In genomic region chr19:6503926-6504655, GRCm38 (mm10) we compare ENCODE assay signal across 10 mouse cellular contexts. TPM values are rescaled to one million over a fixed set of nuclear protein-coding genes. Genes with fewer than 3 reads are reported as not detected.
A peak's percentile ranks its signal among the peaks of the same experiment; 100 is the strongest.
DNase-seq lines count a peak whose midpoint lies in the region; ATAC-seq lines count a peak whose summit lies in the region.
"Had no signal": no experiment of that assay in that cellular context is flagged by ENCODE, and none has a peak within 500 bp of the region (broad histone marks: within the 10 kb centered on the region; RNA-seq: fewer than 3 reads in every experiment).

No protein-coding gene starts in this region.

- no peaks in the 10 kb centered on the region for H3K9me3 ChIP-seq in forebrain, embryonic 16.5 days (ENCODE audit: control insufficient read depth, low read length)
- no peaks in the 10 kb centered on the region for H3K9me3 ChIP-seq in neural tube, embryonic 14.5 days (ENCODE audit: control insufficient read depth, low read length)
- H3K9me3 ChIP-seq: heart, embryonic 13.5 days had no signal

- H3K4me2 ChIP-seq in forebrain, embryonic 16.5 days (ENCODE audit: low read length) = peak overlapping the region; percentile 5; the same call in 1 of the 2 replicates
- peak overlapping the region; percentile 77; the same call in 1 of the 2 replicates for H3K4me2 ChIP-seq in neural tube, embryonic 14.5 days (ENCODE audit: low read depth, low read length)
- H3K4me2 ChIP-seq: heart, embryonic 13.5 days had no signal

- no peak for ATAC-seq in forebrain, embryonic 16.5 days
- ATAC-seq in neural tube, embryonic 14.5 days (ENCODE audit: low read depth) = no peak

- 27% methylated on average over 15 of the region's 16 CpGs for WGBS in forebrain, embryonic 16.5 days
- WGBS in neural tube, embryonic 14.5 days = 21% methylated on average over 14 of the region's 16 CpGs

- DNase-seq in left cerebral cortex, adult 18-20 months (ENCODE audit: low spot score in 2 of 2) = peak; percentile 80 to 85
- DNase-seq in left cerebral cortex, adult 11 months (ENCODE audit: low spot score) = no peak
- peak; percentile 69 for DNase-seq in adrenal gland, postnatal 10 days
- no peak for DNase-seq in gastrocnemius, postnatal 4 days (ENCODE audit: low spot score in 2 of 2)
- DNase-seq in thymus, postnatal 14 days = no peak
- no peak for DNase-seq in layer of hippocampus, postnatal 25 days (ENCODE audit: extremely low spot score in 1 of 2, low spot score in 1 of 2)

- peaks cover 65% of the 10 kb centered on the region for H3K4me1 ChIP-seq in forebrain, embryonic 16.5 days (replicated peaks; ENCODE audit: control insufficient read depth, insufficient read depth, low read length)
- peaks cover 50% of the 10 kb centered on the region for H3K4me1 ChIP-seq in neural tube, embryonic 14.5 days (ENCODE audit: control insufficient read depth, insufficient read depth, low read length)

- peak overlapping the region; percentile 46; the same call in 1 of the 2 replicates for H3K27ac ChIP-seq in forebrain, embryonic 16.5 days (ENCODE audit: low read length)
- peak overlapping the region; percentile 72 for H3K27ac ChIP-seq in neural tube, embryonic 14.5 days (ENCODE audit: low read depth, low read length)
- H3K27ac ChIP-seq: heart, embryonic 13.5 days had no signal

- 0 out of 2 replicates have a peak overlapping the region, but pooled peaks have one; percentile 18 for H3K9ac ChIP-seq in forebrain, embryonic 16.5 days (replicated peaks; ENCODE audit: low read depth, low read length)
- H3K9ac ChIP-seq in neural tube, embryonic 14.5 days (replicated peaks; ENCODE audit: low read depth, low read length) = no peak overlapping the region; the same call in 1 of the 2 replicates
- H3K9ac ChIP-seq: heart, embryonic 13.5 days had no signal

- H3K4me3 ChIP-seq in forebrain, embryonic 16.5 days (replicated peaks; ENCODE audit: low read length) = no peak overlapping the region
- no peak overlapping the region for H3K4me3 ChIP-seq in neural tube, embryonic 14.5 days (ENCODE audit: low read depth, low read length)
- H3K4me3 ChIP-seq: heart, embryonic 13.5 days had no signal

- H3K27me3 ChIP-seq in forebrain, embryonic 16.5 days (replicated peaks; ENCODE audit: control insufficient read depth, insufficient read depth, low read length) = no peaks in the 10 kb centered on the region
- no peaks in the 10 kb centered on the region for H3K27me3 ChIP-seq in neural tube, embryonic 14.5 days (ENCODE audit: control insufficient read depth, insufficient read depth, low read length)

- H3K36me3 ChIP-seq in forebrain, embryonic 16.5 days (ENCODE audit: control insufficient read depth, insufficient read depth) = 0 out of 2 replicates have a peak, but pooled peaks cover 7% of the 10 kb centered on the region
- peaks cover 23% of the 10 kb centered on the region for H3K36me3 ChIP-seq in neural tube, embryonic 14.5 days (ENCODE audit: control insufficient read depth, insufficient read depth, low read length)
- H3K36me3 ChIP-seq: heart, embryonic 13.5 days had no signal

RNA-seq across cellular contexts. Expression of gene Slc22a12, which starts 38.7 kb away (rescaled TPM):
- not detected for total RNA-seq in left cerebral cortex, adult 18-20 months (2021)
- not detected for total RNA-seq in adrenal gland, postnatal 10 days (2021)
- polyA plus RNA-seq in forebrain, embryonic 16.5 days (2015; fragmentation: Nextera tagmentation; extraction: Ambion mirVana) = not detected in 2 replicates
- polyA plus RNA-seq in neural tube, embryonic 14.5 days (2014; fragmentation: Nextera tagmentation; extraction: Ambion mirVana) = 0.11 TPM in 1 of 2 replicates, not detected in the other
- not detected for total RNA-seq in gastrocnemius, postnatal 4 days (2021)
- 1 to 10 TPM in 1 of 2 experiments, under 1 TPM in 1; 0.47 to 1.2 TPM for total RNA-seq in layer of hippocampus, postnatal 25 days (2021)
- polyA plus RNA-seq: heart, embryonic 13.5 days; lung, embryonic 16.5 days had no signal

Comparison
In these comparisons a context has a peak if more than half of its experiments do, and no peak if none do; other contexts are left out.
1. DNase-seq: peak in left cerebral cortex, adult 18-20 months (2 of 2) and adrenal gland, postnatal 10 days (single experiment); none in left cerebral cortex, adult 11 months (single experiment), gastrocnemius, postnatal 4 days (0 of 2), thymus, postnatal 14 days (single experiment) and layer of hippocampus, postnatal 25 days (0 of 2).